Mouse (Mus musculus): Measurements from ENCODE around the gene Rnf121. TPM values are rescaled to one million over a fixed set of nuclear protein-coding genes. Genes with fewer than 3 reads are reported as not detected.

Gene Rnf121
- polyA plus RNA-seq, 1 experiment from 2014 or later, result 29.8 TPM

GRCm38 (mm10) chr7:102102696-102103095, 37.4 kb upstream of the Rnf121 start:
- peaks cover 8% of the 10 kb centered on the region for H3K4me1 ChIP-seq (replicated peaks; ENCODE audit: control insufficient read depth, insufficient read depth, low read length)
- no peak overlapping the region for H3K4me2 ChIP-seq (replicated peaks; ENCODE audit: low read depth, low read length)
- H3K27ac ChIP-seq (ENCODE audit: low read depth, low read length), result no peak overlapping the region
- 48% methylated on average over 6 of the region's 6 CpGs for WGBS
- no peak overlapping the region for H3K4me3 ChIP-seq (ENCODE audit: low read depth, low read length)
- H3K27me3 ChIP-seq (ENCODE audit: control insufficient read depth, insufficient read depth, low read length), result no peaks in the 10 kb centered on the region
- DNase-seq (ENCODE audit: low spot score) (no peak), ATAC-seq (ENCODE audit: low FRiP score) (peak; percentile 6; the same call in 1 of the 2 replicates)
- no peak overlapping the region for H3K9ac ChIP-seq (ENCODE audit: low read depth, low read length)
- H3K36me3 ChIP-seq (ENCODE audit: control insufficient read depth, insufficient read depth, low read length), result no peaks in the 10 kb centered on the region
- H3K9me3 ChIP-seq (ENCODE audit: control insufficient read depth, low read length), result no peaks in the 10 kb centered on the region

- Histone ChIP-seq H3K9ac (ENCODE audit: low read depth, low read length) (no peak overlapping the region), H3K9me3 (ENCODE audit: control insufficient read depth, low read length) (no peaks in the 10 kb centered on the region), H3K27ac (ENCODE audit: low read depth, low read length) (0 out of 2 replicates have a peak overlapping the region, but pooled peaks have one; percentile 18), H3K36me3 (ENCODE audit: control insufficient read depth, insufficient read depth, low read length) (no peaks in the 10 kb centered on the region), H3K4me1 (replicated peaks; ENCODE audit: control insufficient read depth, insufficient read depth, low read length) (peaks cover 8% of the 10 kb centered on the region), H3K4me2 (replicated peaks; ENCODE audit: low read depth, low read length) (no peak overlapping the region), H3K4me3 (ENCODE audit: low read depth, low read length) (no peak overlapping the region), H3K27me3 (ENCODE audit: control insufficient read depth, insufficient read depth, low read length) (no peaks in the 10 kb centered on the region)
- DNase-seq (ENCODE audit: low spot score), result peak; percentile 32
- 45% methylated on average over 8 of the region's 8 CpGs for WGBS
- ATAC-seq (ENCODE audit: low FRiP score), result peak; percentile 34; the same call in 1 of the 2 replicates
These were observed 37.0 kb upstream of the Rnf121 start for GRCm38 (mm10) chr7:102102241-102102640.

DNA sequence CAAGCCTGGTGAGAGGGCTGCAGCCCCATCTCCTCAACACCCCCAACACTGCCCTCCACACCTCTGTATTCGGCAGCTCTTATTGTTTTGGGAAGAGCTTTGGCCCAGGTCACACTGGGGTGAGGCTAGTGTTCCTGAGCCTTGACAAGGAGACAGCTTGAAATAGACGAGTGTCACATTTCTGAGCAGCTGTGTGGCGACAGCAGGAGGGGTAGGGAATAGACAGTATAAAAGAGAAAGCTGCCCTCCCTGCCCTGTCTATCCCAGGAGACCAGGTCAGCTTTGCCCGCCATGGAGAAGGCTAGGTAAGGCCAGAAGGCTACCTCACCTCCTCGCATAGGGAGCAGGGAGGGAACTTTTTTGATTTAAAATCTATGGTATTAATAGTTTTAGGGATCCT, 36.2 kb upstream of the Rnf121 start, which contains the start of gene Art1:
Gene Art1, plus strand, starts transcription at position 257 of the 400 bp plus-strand sequence.
- H3K9ac ChIP-seq (ENCODE audit: low read depth, low read length), result no peak within 1 kb of the TSS
- H3K36me3 ChIP-seq (ENCODE audit: control insufficient read depth, insufficient read depth, low read length), result no peaks in the 10 kb centered on the region
- ATAC-seq (ENCODE audit: low FRiP score), result no peak
- H3K4me2 ChIP-seq (replicated peaks; ENCODE audit: low read depth, low read length), result no peak within 1 kb of the TSS
- H3K9me3 ChIP-seq (ENCODE audit: control insufficient read depth, low read length), result no peaks in the 10 kb centered on the region
- WGBS, result 30% methylated on average over 5 of the region's 5 CpGs
- peak; percentile 16 for DNase-seq (ENCODE audit: low spot score)
- no peaks in the 10 kb centered on the region for H3K27me3 ChIP-seq (ENCODE audit: control insufficient read depth, insufficient read depth, low read length)
- H3K27ac ChIP-seq (ENCODE audit: low read depth, low read length), result 0 out of 2 replicates have a peak within 1 kb of the TSS, but pooled peaks have one; percentile 18
- H3K4me3 ChIP-seq (ENCODE audit: low read depth, low read length), result no peak within 1 kb of the TSS
- peaks cover 8% of the 10 kb centered on the region for H3K4me1 ChIP-seq (replicated peaks; ENCODE audit: control insufficient read depth, insufficient read depth, low read length)

DNA sequence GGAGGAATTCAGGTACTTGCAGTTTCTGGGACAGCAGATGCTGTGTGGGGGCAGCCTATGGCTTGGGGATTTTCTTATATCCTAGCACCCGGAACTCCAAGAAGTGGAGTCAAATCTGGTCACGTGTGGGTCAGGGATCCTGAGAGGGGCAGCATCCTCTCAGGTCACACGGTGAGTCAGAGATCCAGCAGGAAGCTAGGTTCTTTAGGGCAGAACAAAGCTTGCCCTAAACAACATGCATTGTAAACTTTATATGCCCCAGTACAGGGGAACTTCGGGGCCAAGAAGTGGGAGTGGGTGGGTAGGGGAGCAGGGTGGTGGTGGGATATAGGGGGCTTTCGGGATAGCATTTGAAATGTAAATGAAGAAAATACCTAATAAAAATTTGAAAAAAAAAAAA, 35.6 kb upstream of the Rnf121 start:
- no peak for ATAC-seq (ENCODE audit: low FRiP score)
- Histone ChIP-seq H3K4me3 (ENCODE audit: low read depth, low read length) (no peak overlapping the region), H3K4me1 (replicated peaks; ENCODE audit: control insufficient read depth, insufficient read depth, low read length) (peaks cover 8% of the 10 kb centered on the region), H3K9ac (ENCODE audit: low read depth, low read length) (no peak overlapping the region), H3K27me3 (ENCODE audit: control insufficient read depth, insufficient read depth, low read length) (no peaks in the 10 kb centered on the region), H3K4me2 (replicated peaks; ENCODE audit: low read depth, low read length) (no peak overlapping the region), H3K36me3 (ENCODE audit: control insufficient read depth, insufficient read depth, low read length) (no peaks in the 10 kb centered on the region), H3K27ac (ENCODE audit: low read depth, low read length) (no peak overlapping the region), H3K9me3 (ENCODE audit: control insufficient read depth, low read length) (no peaks in the 10 kb centered on the region)
- DNase-seq (ENCODE audit: low spot score), result no peak
- 67% methylated on average over 5 of the region's 5 CpGs for whole genome bisulfite sequencing

DNA sequence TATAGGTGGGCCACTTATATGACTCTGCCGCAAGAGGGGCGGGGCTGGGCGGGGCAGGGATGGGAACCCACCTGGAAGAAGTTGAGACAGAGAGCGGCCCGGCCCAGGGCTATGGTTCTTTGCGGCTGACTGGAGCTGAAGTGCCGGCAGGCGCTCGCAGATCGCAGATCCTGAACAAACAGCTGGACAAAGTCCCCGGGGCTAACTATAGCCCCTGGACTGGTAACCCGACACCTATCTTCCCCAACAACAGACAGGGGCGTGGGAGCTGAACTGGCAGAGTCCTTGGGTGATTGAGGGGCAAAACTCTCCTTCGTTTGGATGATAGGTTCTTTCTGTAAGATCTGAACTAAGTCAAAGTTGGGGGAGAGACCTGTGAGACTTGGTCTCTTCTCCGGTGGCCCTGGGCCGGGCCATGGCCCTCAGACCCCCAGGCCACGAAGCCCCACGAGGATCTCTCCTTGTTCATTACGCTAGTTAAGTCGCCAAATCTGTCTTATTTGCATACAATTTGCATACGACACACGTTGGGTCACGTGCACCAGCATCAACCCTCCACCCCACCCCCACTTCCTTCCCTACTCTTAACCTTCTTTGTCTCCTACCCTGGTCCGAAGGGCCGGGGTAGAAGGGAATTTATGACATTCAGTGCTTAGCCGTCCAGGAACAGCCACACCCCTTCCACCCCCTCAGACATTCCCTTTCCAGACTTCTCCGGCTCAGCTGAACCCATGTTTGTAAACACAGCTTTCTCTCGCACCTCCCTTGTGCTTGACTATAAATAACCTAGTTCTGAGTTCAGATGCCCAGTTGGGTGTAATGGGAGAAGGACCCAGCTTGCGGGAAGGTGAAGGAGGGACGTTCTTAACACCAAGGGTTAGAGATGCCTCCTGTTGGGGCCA, 34.7 kb upstream of the Rnf121 start:
- H3K9ac ChIP-seq (ENCODE audit: low read depth, low read length), result peak overlapping the region; percentile 40; the same call in 1 of the 2 replicates
- H3K27ac ChIP-seq (ENCODE audit: low read depth, low read length), result no peak overlapping the region
- ATAC-seq (ENCODE audit: low FRiP score), result peak; percentile 79

DNA sequence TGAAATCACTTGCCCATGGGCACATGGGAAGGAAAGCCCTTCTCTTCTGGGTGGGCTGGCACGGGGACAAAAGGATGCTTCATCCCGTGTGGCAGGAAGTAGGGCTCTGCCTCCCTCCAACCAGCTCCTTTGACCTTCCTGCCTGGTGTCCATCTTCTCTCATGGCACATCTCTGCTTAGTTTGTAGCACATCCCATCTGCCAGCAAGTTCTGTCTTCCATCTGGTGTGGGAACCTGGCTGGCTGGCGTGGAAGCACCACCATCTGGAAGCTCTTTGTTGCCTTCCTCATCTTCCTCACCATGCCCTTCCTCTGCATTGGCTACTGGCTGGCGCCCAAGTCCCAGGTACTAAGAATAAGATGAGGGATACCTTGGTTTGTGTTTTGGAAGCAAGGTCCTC, 22.1 kb upstream of the Rnf121 start:
- no peak overlapping the region for H3K4me3 ChIP-seq (ENCODE audit: low read depth, low read length)
- no peak for ATAC-seq (ENCODE audit: low FRiP score)
- H3K27me3 ChIP-seq (ENCODE audit: control insufficient read depth, insufficient read depth, low read length), result no peaks in the 10 kb centered on the region
- no peak overlapping the region for H3K9ac ChIP-seq (ENCODE audit: low read depth, low read length)
- WGBS, result 93% methylated on average over 4 of the region's 4 CpGs
- H3K27ac ChIP-seq (ENCODE audit: low read depth, low read length), result no peak overlapping the region
- H3K36me3 ChIP-seq (ENCODE audit: control insufficient read depth, insufficient read depth, low read length), result no peaks in the 10 kb centered on the region
- no peaks in the 10 kb centered on the region for H3K9me3 ChIP-seq (ENCODE audit: control insufficient read depth, low read length)
- DNase-seq (ENCODE audit: low spot score), result no peak
- H3K4me2 ChIP-seq (replicated peaks; ENCODE audit: low read depth, low read length), result no peak overlapping the region
- H3K4me1 ChIP-seq (replicated peaks; ENCODE audit: control insufficient read depth, insufficient read depth, low read length), result no peaks in the 10 kb centered on the region

More for the DNA sequence above, 34.7 kb upstream of the Rnf121 start:
- Histone ChIP-seq H3K4me3 (ENCODE audit: low read depth, low read length) (peak overlapping the region; percentile 22), H3K9me3 (ENCODE audit: control insufficient read depth, low read length) (no peaks in the 10 kb centered on the region), H3K4me1 (replicated peaks; ENCODE audit: control insufficient read depth, insufficient read depth, low read length) (peaks cover 8% of the 10 kb centered on the region), H3K4me2 (replicated peaks; ENCODE audit: low read depth, low read length) (peak overlapping the region; percentile 58), H3K27me3 (ENCODE audit: control insufficient read depth, insufficient read depth, low read length) (no peaks in the 10 kb centered on the region), H3K36me3 (ENCODE audit: control insufficient read depth, insufficient read depth, low read length) (no peaks in the 10 kb centered on the region)
- DNase-seq (ENCODE audit: low spot score), result peak; percentile 62
- WGBS, result 6% methylated on average over 30 of the region's 30 CpGs

- WGBS, result 93% methylated on average over 26 of the region's 26 CpGs
- H3K4me3 ChIP-seq (ENCODE audit: low read depth, low read length), result no peak overlapping the region
- H3K9me3 ChIP-seq (ENCODE audit: control insufficient read depth, low read length), result no peaks in the 10 kb centered on the region
- H3K4me1 ChIP-seq (replicated peaks; ENCODE audit: control insufficient read depth, insufficient read depth, low read length), result no peaks in the 10 kb centered on the region
- ATAC-seq (ENCODE audit: low FRiP score), result no peak
- DNase-seq (ENCODE audit: low spot score), result no peak
- H3K9ac ChIP-seq (ENCODE audit: low read depth, low read length), result no peak overlapping the region
- H3K27ac ChIP-seq (ENCODE audit: low read depth, low read length), result no peak overlapping the region
- H3K4me2 ChIP-seq (replicated peaks; ENCODE audit: low read depth, low read length), result no peak overlapping the region
- peaks cover 6% of the 10 kb centered on the region; the same call in 1 of the 2 replicates for H3K36me3 ChIP-seq (ENCODE audit: control insufficient read depth, insufficient read depth, low read length)
- H3K27me3 ChIP-seq (ENCODE audit: control insufficient read depth, insufficient read depth, low read length), result no peaks in the 10 kb centered on the region
These were observed 18.9 kb upstream of the Rnf121 start for GRCm38 (mm10) chr7:102084041-102084696.

DNA sequence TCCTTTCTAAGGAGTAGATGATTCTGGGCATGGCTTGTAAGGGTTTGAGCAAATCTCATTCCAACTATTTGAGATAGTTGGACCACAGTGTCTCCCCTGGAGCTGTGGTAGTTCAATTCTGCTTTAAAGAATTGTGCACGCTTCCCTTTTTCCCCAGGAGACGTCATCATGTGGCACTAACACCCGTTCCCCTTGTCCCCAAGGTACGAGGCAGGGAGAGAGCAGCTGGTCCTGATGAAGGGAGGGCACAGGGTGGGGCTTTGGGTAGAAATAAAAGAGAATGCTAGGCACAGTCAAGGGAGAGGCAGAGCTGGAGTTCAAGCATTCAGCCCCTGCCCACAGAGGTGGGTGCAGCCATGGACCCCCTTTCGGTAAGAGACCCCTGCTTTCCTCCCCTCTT, 17.5 kb upstream of the Rnf121 start, which contains the start of gene Trpc2:
Gene Trpc2, plus strand, starts transcription at position 301 of the 400 bp plus-strand sequence.
- Histone ChIP-seq H3K9ac (ENCODE audit: low read depth, low read length) (no peak within 1 kb of the TSS), H3K36me3 (ENCODE audit: control insufficient read depth, insufficient read depth, low read length) (peaks cover 6% of the 10 kb centered on the region; the same call in 1 of the 2 replicates), H3K4me3 (ENCODE audit: low read depth, low read length) (no peak within 1 kb of the TSS), H3K9me3 (ENCODE audit: control insufficient read depth, low read length) (no peaks in the 10 kb centered on the region), H3K4me2 (replicated peaks; ENCODE audit: low read depth, low read length) (no peak within 1 kb of the TSS), H3K4me1 (replicated peaks; ENCODE audit: control insufficient read depth, insufficient read depth, low read length) (no peaks in the 10 kb centered on the region), H3K27me3 (ENCODE audit: control insufficient read depth, insufficient read depth, low read length) (no peaks in the 10 kb centered on the region), H3K27ac (ENCODE audit: low read depth, low read length) (no peak within 1 kb of the TSS)
- ATAC-seq (ENCODE audit: low FRiP score) (no peak), DNase-seq (ENCODE audit: low spot score) (no peak)
- WGBS, result 85% methylated on average over 5 of the region's 5 CpGs

Data from hindbrain, embryonic 11.5 days (tissue).